Mouse (Mus musculus) lung, postnatal 36 days (tissue): Measurements from ENCODE around the gene Gm3336.

Experiments
- DNase-seq: peaks from one replicate; pipeline ENCODE4 v3.0.0; 2022; ENCODE audit warnings: mixed read lengths

The Gm3336 gene

DNA sequence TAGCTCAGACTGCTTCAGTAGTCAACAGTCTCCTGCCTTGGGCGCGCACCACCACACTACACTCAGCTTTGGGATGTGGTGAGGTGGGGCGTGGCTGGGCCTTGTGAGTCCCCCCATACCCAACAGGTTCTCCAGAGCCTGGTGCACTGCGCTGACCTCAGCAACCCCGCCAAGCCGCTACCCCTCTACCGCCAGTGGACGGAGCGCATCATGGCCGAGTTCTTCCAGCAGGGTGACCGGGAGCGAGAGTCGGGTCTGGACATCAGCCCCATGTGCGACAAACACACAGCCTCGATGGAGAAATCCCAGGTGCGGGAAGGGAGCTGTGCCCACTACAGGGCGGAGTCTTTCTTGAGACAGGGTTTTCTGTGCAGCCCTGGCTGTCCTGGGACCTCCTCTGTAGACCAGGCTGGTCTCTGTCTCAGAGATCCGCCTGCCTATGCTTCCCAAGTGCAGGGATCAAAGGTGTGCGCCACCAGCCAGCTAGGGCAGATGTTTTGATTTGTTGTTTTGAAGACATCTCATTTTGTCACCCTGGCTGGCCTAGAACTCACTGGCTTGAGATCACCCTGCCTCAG lies 30.8 kb downstream of the Gm3336 start:
- DNase-seq, result no peak

GRCm38 (mm10) chr8:70750128-70750680 lies 31.9 kb downstream of the Gm3336 start:
- DNase-seq, result no peak

DNA sequence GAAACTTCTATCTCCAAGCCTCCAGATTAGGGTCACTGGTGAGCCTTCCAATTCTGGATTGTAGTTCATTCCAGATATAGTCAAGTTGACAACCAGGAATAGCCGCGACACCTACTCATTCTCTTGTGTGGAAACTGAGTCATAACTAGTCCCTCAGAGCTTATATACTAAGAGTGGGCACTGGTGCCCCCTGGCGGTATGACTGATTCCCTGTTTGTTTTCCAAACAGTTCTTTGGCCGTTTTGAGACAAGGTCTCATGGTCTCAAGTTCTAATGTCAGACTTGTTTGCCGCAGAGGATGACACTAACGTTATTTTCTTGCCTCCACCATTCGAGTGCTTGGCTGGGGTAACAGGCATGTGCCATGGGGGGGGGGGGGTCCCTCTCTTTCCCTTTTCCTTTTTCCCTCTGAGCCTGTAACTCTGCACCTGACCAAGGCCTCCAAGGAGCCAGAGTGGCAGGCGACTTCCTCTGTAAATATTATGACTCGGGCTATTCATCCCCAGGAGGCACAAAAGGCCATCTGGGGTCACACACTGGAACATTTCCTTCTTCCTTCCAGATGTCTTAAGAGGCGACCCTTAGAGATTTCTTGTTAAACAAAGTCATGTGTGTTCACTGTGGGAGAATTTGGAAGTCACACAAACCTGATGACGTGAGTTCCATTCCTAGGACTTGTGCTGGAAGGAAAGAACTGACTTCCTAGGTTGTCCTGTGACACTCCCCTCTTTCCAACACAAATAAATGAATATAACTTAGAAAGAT lies 33.8 kb downstream of the Gm3336 start:
- peak; percentile 95 for DNase-seq

- DNase-seq, result peak; percentile 94
These were observed 34.8 kb downstream of the Gm3336 start for GRCm38 (mm10) chr8:70753151-70753550.

DNA sequence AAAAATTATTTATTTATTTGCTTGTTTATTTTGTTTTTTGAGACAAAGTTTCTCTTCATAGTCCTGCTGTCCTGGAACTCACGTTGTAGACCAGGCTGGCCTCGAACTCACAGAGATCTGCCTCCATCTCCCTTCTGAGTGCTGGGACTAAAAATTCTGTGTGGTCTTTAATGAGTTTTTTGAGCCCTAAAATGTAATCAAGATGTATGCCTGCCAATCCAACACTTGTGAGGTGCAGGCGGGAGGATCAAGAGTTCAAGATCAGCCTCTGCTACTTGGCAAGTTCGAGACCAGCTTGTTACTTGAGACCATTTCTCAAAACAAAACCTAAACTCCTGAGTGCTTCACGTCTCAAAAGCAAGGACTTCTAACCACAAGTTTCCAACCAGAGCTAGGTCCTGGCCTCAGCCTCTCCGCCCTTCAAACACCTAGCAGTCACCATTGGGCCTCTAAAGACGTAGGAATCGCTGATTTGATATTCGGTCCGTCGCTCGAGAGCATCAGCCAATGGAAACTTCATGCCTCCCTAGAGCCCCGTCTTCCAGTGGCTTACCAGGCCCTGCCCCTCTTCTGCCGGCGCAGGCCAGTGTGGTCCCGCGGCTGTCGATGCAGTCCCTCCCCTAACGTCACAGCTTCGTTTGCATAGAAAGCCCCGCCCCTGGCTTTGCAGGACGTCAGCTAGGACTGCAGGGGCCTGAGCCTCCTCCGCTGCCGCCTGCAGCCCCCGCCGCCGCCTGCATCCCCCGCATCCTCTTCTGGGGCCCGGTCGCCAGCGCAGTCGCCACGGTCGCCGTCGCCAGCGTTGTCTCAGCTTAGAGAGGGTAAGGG lies 35.9 kb downstream of the Gm3336 start, which contains the start of gene Rab3a:
Rab3a (plus strand) TSS at position 637 of the 828 bp plus-strand sequence.
- DNase-seq, result peak; percentile 99

GRCm38 (mm10) chr8:70754871-70755660 lies 36.7 kb downstream of the Gm3336 start:
- no peak for DNase-seq

DNA sequence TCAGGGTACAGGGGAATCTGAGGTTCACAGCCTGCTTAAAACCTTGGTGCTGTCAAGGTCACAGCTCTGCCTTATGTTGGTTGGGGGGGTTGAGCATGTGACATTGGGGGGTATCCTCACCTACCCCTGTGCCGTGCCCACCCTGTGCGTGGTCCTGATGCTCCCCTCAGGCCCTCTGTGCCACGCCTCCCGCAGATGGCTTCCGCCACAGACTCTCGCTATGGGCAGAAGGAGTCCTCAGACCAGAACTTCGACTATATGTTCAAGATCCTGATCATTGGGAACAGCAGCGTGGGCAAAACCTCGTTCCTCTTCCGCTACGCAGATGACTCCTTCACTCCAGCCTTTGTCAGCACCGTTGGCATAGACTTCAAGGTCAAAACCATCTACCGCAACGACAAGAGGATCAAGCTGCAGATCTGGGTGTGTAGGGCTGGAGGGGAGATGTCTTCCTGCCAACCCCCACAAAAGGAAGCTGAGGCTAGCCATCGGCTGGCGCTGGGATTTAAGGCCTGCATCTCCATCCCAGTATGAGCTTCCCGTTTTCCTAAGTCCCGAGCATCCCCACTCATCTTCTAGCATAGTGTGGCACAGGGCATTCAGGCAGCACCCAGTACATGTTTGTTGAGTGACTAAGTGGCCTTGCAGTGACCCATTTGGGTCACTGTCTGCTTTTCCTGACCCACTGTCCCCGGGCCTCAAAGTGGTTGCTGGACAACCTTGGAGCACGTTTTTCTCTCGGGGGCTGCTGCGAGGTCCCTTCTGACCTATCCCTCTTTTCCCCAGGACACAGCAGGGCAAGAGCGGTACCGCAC lies 37.5 kb downstream of the Gm3336 start:
- no peak for DNase-seq

GRCm38 (mm10) chr8:70756476-70757040 lies 38.2 kb downstream of the Gm3336 start:
- no peak for DNase-seq

- DNase-seq, result no peak
These were observed 39.4 kb downstream of the Gm3336 start for GRCm38 (mm10) chr8:70757523-70758307.

DNA sequence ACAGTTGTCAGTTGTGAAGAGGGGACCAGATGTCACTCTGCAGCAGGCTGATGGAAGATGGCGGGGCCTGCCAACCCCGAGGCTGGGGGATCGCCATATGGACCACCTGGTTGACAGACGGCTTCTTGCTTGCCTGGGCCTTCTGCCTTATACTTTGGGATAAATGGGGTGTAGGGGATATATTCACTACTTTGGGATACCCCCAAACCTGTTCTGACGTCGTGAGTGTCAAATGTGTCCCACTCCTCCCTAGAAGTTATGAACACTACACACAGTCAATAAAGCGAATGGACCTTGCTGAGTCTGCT lies 39.9 kb downstream of the Gm3336 start:
- no peak for DNase-seq

DNA sequence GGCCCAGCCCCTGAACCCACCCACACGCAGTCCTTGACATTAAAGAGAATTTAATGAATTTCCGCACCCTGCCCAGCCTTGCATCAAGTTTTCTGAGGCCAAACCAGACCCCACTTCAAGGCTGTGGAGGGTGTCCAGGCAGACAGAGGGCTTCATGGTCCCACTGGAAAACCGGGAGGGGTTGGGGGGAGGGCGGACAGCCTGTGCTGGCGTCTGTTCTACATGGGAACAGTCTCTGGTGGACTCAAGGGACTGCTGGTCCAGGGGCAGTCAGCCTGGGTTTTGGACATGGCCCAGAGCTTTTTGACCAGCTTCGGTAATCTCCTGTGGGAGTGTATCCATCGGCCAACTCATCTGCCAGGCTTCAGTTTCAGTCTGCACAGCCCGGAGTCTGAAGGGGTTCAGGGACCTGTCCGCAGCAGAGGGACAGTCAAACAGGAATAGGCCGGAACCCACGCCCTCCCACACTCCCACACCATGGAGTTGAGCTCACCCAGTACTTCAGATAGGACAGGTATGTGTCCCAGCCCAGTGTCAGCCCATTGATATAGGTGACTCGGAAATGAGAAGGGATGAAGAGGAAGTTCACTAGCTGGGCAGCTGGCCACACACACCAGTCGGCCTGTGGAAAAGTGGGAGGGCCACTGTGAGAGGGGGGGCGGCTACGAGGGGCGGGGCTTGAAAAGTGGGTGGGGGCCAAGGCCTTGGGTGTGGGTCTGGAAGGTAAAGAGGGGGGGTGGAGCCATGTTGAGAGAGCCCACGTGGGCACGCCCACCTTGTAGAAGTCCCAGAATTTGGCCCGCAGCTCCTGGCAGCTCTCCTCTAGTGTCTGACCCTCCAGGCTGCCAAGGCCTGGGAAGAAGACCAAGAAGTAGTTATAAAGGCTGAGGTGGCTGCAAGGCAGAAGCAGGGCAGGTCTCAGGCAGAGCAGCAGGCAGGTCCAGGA lies 40.5 kb downstream of the Gm3336 start:
- DNase-seq, result peak; percentile 84

GRCm38 (mm10) chr8:70760350-70760749 lies 42.0 kb downstream of the Gm3336 start:
- no peak for DNase-seq

DNA sequence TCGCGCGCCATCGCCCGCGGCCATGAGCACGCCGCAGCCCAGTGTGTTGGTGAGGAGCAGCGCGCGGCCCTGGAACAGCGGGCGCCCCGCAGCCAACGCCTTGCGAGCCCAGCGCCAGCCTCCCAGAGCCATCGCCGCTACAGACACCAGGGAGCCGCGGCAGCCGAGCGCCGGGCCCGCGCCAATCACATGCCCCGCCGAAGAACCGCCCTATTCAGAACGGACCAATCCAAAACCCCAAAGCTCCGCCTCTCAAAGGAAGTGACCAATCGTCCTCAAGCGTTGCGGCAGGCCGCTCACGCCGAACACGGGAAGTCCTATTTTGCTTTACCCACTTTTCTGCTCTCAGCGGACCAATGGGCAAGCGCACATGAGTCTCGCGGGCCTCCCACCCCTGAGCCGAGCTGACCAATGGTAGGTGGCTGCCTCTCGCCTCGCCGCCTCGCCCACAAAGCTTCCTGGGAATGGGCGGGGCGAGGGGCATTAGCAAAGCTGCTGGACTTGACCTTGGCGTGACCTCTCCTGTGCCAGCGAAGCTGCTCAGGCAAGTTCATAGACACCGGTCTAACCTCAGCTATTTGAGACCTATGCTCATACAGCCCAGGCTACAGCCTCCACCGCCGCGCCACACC lies 42.5 kb downstream of the Gm3336 start, which contains the start of gene Mpv17l2:
Mpv17l2 (minus strand) TSS at position 172 of the 632 bp plus-strand sequence.
- peak; percentile 99 for DNase-seq

DNA sequence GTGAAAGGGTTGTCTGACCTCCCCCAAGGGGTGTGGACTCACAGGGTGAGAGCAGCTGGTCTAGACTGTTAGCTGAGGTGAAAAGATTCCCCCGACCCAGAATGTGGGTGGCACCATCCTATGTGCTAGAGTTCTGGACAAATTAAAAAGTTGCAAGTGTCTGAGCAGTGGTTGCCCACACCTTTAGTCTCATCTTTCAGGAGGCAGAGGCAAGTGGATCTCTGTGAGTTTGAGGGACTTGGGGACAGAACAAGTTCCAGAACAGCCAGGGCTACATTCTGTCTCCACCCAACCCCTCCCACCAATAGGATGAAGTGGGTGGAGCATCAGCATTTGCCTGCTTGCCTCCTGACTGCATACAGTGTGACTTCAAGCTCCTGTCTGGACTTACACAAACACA lies 43.8 kb downstream of the Gm3336 start:
- no peak for DNase-seq

DNA sequence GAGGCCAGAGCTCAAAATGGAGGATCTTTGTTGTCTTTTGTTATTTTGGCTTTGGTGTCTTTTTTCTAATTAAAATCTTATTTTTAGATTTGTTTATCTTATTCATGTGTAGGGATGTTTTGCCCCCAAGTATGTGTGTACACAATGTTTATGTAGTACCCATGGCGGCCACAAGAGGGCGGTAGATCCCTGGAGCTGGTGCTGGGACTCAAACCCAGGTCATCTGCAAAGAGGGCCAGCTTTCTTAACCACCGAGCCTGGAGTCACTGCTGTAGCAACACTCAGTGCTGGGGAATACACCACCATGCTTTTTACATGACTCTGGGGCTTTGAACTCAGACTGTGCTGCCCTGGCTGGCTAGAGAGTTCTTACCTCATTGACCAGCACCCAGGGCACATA lies 45.0 kb downstream of the Gm3336 start:
- peak; percentile 76 for DNase-seq

GRCm38 (mm10) chr8:70764026-70764425 lies 45.7 kb downstream of the Gm3336 start:
- no peak for DNase-seq

- no peak for DNase-seq
These were observed 46.3 kb downstream of the Gm3336 start for GRCm38 (mm10) chr8:70764676-70765075.

- no peak for DNase-seq
These were observed 47.0 kb downstream of the Gm3336 start for GRCm38 (mm10) chr8:70765329-70765728.
